Mouse (Mus musculus): Measurements from ENCODE around the gene C1qtnf3. TPM values are rescaled to one million over a fixed set of nuclear protein-coding genes. Genes with fewer than 3 reads are reported as not detected.

The C1qtnf3 gene
- polyA plus RNA-seq, 1 experiment from 2014 or later: 22.2 TPM

GRCm38 (mm10) chr15:10940148-10941108 is 11.7 kb upstream of the C1qtnf3 start:
- H3K27ac ChIP-seq (replicated peaks): no peak overlapping the region
- WGBS: 57% methylated on average over 15 of the region's 15 CpGs

GRCm38 (mm10) chr15:10941901-10942300 is 10.2 kb upstream of the C1qtnf3 start:
- H3K4me3 ChIP-seq (ENCODE audit: low read depth, low read length): no peak overlapping the region

More at GRCm38 (mm10) chr15:10940148-10941108, 11.7 kb upstream of the C1qtnf3 start:
- Histone ChIP-seq H3K4me1 (replicated peaks; ENCODE audit: control insufficient read depth, insufficient read depth) (no peaks in the 10 kb centered on the region), H3K27me3 (ENCODE audit: control insufficient read depth, insufficient read depth, low read length) (no peaks in the 10 kb centered on the region), H3K9ac (ENCODE audit: low read length) (no peak overlapping the region), H3K9me3 (ENCODE audit: control insufficient read depth, low read length) (no peaks in the 10 kb centered on the region), H3K36me3 (ENCODE audit: control insufficient read depth, insufficient read depth, low read length) (no peaks in the 10 kb centered on the region), H3K4me2 (replicated peaks; ENCODE audit: low read depth) (no peak overlapping the region), H3K4me3 (ENCODE audit: low read depth, low read length) (no peak overlapping the region)
- TF ChIP-seq EP300 (optimal IDR thresholded peaks at IDR 0.05) (no peak), CTCF (IDR thresholded peaks at IDR 0.05; ENCODE audit: low read depth) (no peak)
- DNase-seq (ENCODE audit: low spot score): no peak
- ATAC-seq (ENCODE audit: low FRiP score, low TSS enrichment): no peak

GRCm38 (mm10) chr15:10947852-10948251 is 4.3 kb upstream of the C1qtnf3 start:
- H3K27me3 ChIP-seq (ENCODE audit: control insufficient read depth, insufficient read depth, low read length): no peaks in the 10 kb centered on the region
- no peaks in the 10 kb centered on the region for H3K36me3 ChIP-seq (ENCODE audit: control insufficient read depth, insufficient read depth, low read length)
- H3K9ac ChIP-seq (ENCODE audit: low read length): no peak overlapping the region
- DNase-seq (ENCODE audit: low spot score) (no peak), ATAC-seq (ENCODE audit: low FRiP score, low TSS enrichment) (no peak)
- H3K4me2 ChIP-seq (replicated peaks; ENCODE audit: low read depth): no peak overlapping the region
- WGBS: 38% methylated on average over 1 of the region's 1 CpGs
- no peak for TF ChIP-seq EP300 (optimal IDR thresholded peaks at IDR 0.05)
- TF ChIP-seq CTCF (IDR thresholded peaks at IDR 0.05; ENCODE audit: low read depth): no peak
- H3K4me3 ChIP-seq (ENCODE audit: low read depth, low read length): no peak overlapping the region
- no peak overlapping the region for H3K27ac ChIP-seq (replicated peaks)
- no peaks in the 10 kb centered on the region for H3K4me1 ChIP-seq (replicated peaks; ENCODE audit: control insufficient read depth, insufficient read depth)
- no peaks in the 10 kb centered on the region for H3K9me3 ChIP-seq (ENCODE audit: control insufficient read depth, low read length)

More at GRCm38 (mm10) chr15:10941901-10942300, 10.2 kb upstream of the C1qtnf3 start:
- Histone ChIP-seq H3K4me1 (replicated peaks; ENCODE audit: control insufficient read depth, insufficient read depth) (no peaks in the 10 kb centered on the region), H3K9ac (ENCODE audit: low read length) (no peak overlapping the region), H3K27ac (replicated peaks) (no peak overlapping the region), H3K4me2 (replicated peaks; ENCODE audit: low read depth) (no peak overlapping the region), H3K36me3 (ENCODE audit: control insufficient read depth, insufficient read depth, low read length) (no peaks in the 10 kb centered on the region), H3K9me3 (ENCODE audit: control insufficient read depth, low read length) (no peaks in the 10 kb centered on the region), H3K27me3 (ENCODE audit: control insufficient read depth, insufficient read depth, low read length) (no peaks in the 10 kb centered on the region)
- no peak for ATAC-seq (ENCODE audit: low FRiP score, low TSS enrichment)
- TF ChIP-seq CTCF (IDR thresholded peaks at IDR 0.05; ENCODE audit: low read depth) (no peak), EP300 (optimal IDR thresholded peaks at IDR 0.05) (no peak)
- WGBS: 51% methylated on average over 6 of the region's 6 CpGs
- DNase-seq (ENCODE audit: low spot score): no peak

GRCm38 (mm10) chr15:10952760-10953305 is 701 bp downstream of the C1qtnf3 start:
- H3K9me3 ChIP-seq (ENCODE audit: control insufficient read depth, low read length): no peaks in the 10 kb centered on the region
- no peaks in the 10 kb centered on the region for H3K36me3 ChIP-seq (ENCODE audit: control insufficient read depth, insufficient read depth, low read length)
- H3K9ac ChIP-seq (ENCODE audit: low read length): no peak overlapping the region
- H3K4me3 ChIP-seq (ENCODE audit: low read depth, low read length): no peak overlapping the region
- WGBS: 47% methylated on average over 4 of the region's 4 CpGs
- no peak overlapping the region for H3K4me2 ChIP-seq (replicated peaks; ENCODE audit: low read depth)
- no peaks in the 10 kb centered on the region for H3K4me1 ChIP-seq (replicated peaks; ENCODE audit: control insufficient read depth, insufficient read depth)
- ATAC-seq (ENCODE audit: low FRiP score, low TSS enrichment): no peak
- no peaks in the 10 kb centered on the region for H3K27me3 ChIP-seq (ENCODE audit: control insufficient read depth, insufficient read depth, low read length)
- no peak overlapping the region for H3K27ac ChIP-seq (replicated peaks)
- TF ChIP-seq EP300 (optimal IDR thresholded peaks at IDR 0.05): no peak
- no peak for TF ChIP-seq CTCF (IDR thresholded peaks at IDR 0.05; ENCODE audit: low read depth)
- DNase-seq (ENCODE audit: low spot score): no peak

- 93% methylated on average over 1 of the region's 1 CpGs for WGBS
- DNase-seq (ENCODE audit: low spot score): no peak
- ATAC-seq (ENCODE audit: low FRiP score, low TSS enrichment): no peak
- H3K4me1 ChIP-seq (replicated peaks; ENCODE audit: control insufficient read depth, insufficient read depth): no peaks in the 10 kb centered on the region
- H3K27ac ChIP-seq (replicated peaks): no peak overlapping the region
- no peaks in the 10 kb centered on the region for H3K36me3 ChIP-seq (ENCODE audit: control insufficient read depth, insufficient read depth, low read length)
- no peak overlapping the region for H3K4me3 ChIP-seq (ENCODE audit: low read depth, low read length)
- TF ChIP-seq CTCF (IDR thresholded peaks at IDR 0.05; ENCODE audit: low read depth): no peak
- no peak for TF ChIP-seq EP300 (optimal IDR thresholded peaks at IDR 0.05)
- H3K4me2 ChIP-seq (replicated peaks; ENCODE audit: low read depth): no peak overlapping the region
- H3K9ac ChIP-seq (ENCODE audit: low read length): no peak overlapping the region
- no peaks in the 10 kb centered on the region for H3K27me3 ChIP-seq (ENCODE audit: control insufficient read depth, insufficient read depth, low read length)
- H3K9me3 ChIP-seq (ENCODE audit: control insufficient read depth, low read length): no peaks in the 10 kb centered on the region
These were observed 1.3 kb downstream of the C1qtnf3 start for GRCm38 (mm10) chr15:10953465-10953864.
